9 mouse cellular contexts compared by ENCODE assay signal in genomic region chr8:103938283-103939230, GRCm38 (mm10).
DNase-seq lines count a peak whose midpoint lies in the region; ATAC-seq and TF ChIP-seq lines count a peak whose summit lies in the region.
"Had no signal": no experiment of that assay in that cellular context is flagged by ENCODE, and none has a peak within 500 bp of the region (broad histone marks: within the 10 kb centered on the region; RNA-seq: fewer than 3 reads in every experiment).

No protein-coding gene starts in this region.

- no peak overlapping the region for H3K4me3 ChIP-seq in heart, embryonic 10.5 days
- H3K4me3 ChIP-seq in heart, embryonic 11.5 days (ENCODE audit: low read depth, low read length): no peak overlapping the region
- no peak overlapping the region for H3K4me3 ChIP-seq in stomach, postnatal 0 days (ENCODE audit: low read depth, low read length)

- peak; percentile 30 for DNase-seq in heart, embryonic 10.5 days (ENCODE audit: low spot score)
- peak; percentile 53 for DNase-seq in NIH3T3 (ENCODE audit: low read depth)
- DNase-seq in fibroblast of lung, adult 2 months (ENCODE audit: low read depth): peak; percentile 94
- DNase-seq in left cerebral cortex, postnatal 10 days (ENCODE audit: extremely low spot score in 1 of 2, low spot score in 2 of 2): peak; percentile 39 to 40
- DNase-seq in urinary bladder, postnatal 10 days (ENCODE audit: low spot score): no peak
- DNase-seq in stomach, postnatal 0 days (ENCODE audit: low spot score): no peak
- DNase-seq in ovary, adult 18-20 months (ENCODE audit: low spot score): no peak

- no peak for TF ChIP-seq EP300 in stomach, postnatal 0 days (optimal IDR thresholded peaks at IDR 0.05)

- H3K4me2 ChIP-seq in heart, embryonic 11.5 days: no peak overlapping the region
- H3K4me2 ChIP-seq in stomach, postnatal 0 days (replicated peaks; ENCODE audit: low read depth): no peak overlapping the region

- H3K27me3 ChIP-seq in heart, embryonic 10.5 days (ENCODE audit: insufficient read depth, poor library complexity, severe bottlenecking): no peaks in the 10 kb centered on the region
- no peaks in the 10 kb centered on the region for H3K27me3 ChIP-seq in heart, embryonic 11.5 days (ENCODE audit: control insufficient read depth, insufficient read depth, low read length)
- H3K27me3 ChIP-seq in stomach, postnatal 0 days (ENCODE audit: control insufficient read depth, insufficient read depth, low read length): no peaks in the 10 kb centered on the region

- H3K36me3 ChIP-seq in heart, embryonic 10.5 days: no peaks in the 10 kb centered on the region
- no peaks in the 10 kb centered on the region for H3K36me3 ChIP-seq in heart, embryonic 11.5 days (ENCODE audit: control insufficient read depth, insufficient read depth, low read length)
- H3K36me3 ChIP-seq in stomach, postnatal 0 days (ENCODE audit: control insufficient read depth, insufficient read depth, low read length): no peaks in the 10 kb centered on the region
- H3K36me3 ChIP-seq: G1E had no signal

- intact Hi-C loops in left cerebral cortex, postnatal 10 days (cut with DNase I): no loop called here

- H3K9me3 ChIP-seq in heart, embryonic 10.5 days: no peaks in the 10 kb centered on the region
- no peaks in the 10 kb centered on the region; the same call in 1 of the 2 replicates for H3K9me3 ChIP-seq in heart, embryonic 11.5 days (replicated peaks; ENCODE audit: control insufficient read depth, low read length)
- no peaks in the 10 kb centered on the region for H3K9me3 ChIP-seq in stomach, postnatal 0 days (ENCODE audit: control insufficient read depth, low read length)

- no peak for ATAC-seq in heart, embryonic 11.5 days (replicated peaks; ENCODE audit: insufficient number of reproducible peaks, low FRiP score, low TSS enrichment)
- no peak for ATAC-seq in stomach, postnatal 0 days (ENCODE audit: low FRiP score, low TSS enrichment)

- H3K4me1 ChIP-seq in heart, embryonic 10.5 days: 0 out of 2 replicates have a peak, but pooled peaks cover 7% of the 10 kb centered on the region
- no peaks in the 10 kb centered on the region for H3K4me1 ChIP-seq in heart, embryonic 11.5 days (ENCODE audit: control insufficient read depth, insufficient read depth, low read length)
- H3K4me1 ChIP-seq in stomach, postnatal 0 days (replicated peaks; ENCODE audit: control insufficient read depth, insufficient read depth): no peaks in the 10 kb centered on the region

- no peak for TF ChIP-seq CTCF in stomach, postnatal 0 days (IDR thresholded peaks at IDR 0.05; ENCODE audit: low read depth)

- WGBS in heart, embryonic 10.5 days: 27% methylated on average over 11 of the region's 11 CpGs
- 27% methylated on average over 11 of the region's 11 CpGs for WGBS in heart, embryonic 11.5 days (ENCODE audit: insufficient replicate concordance)
- WGBS in stomach, postnatal 0 days: 34% methylated on average over 11 of the region's 11 CpGs

- no peak overlapping the region for H3K27ac ChIP-seq in heart, embryonic 10.5 days
- H3K27ac ChIP-seq in heart, embryonic 11.5 days (ENCODE audit: low read depth, low read length): no peak overlapping the region
- no peak overlapping the region for H3K27ac ChIP-seq in stomach, postnatal 0 days (replicated peaks)

- no peak overlapping the region for H3K9ac ChIP-seq in heart, embryonic 11.5 days (ENCODE audit: low read depth, low read length)
- no peak overlapping the region for H3K9ac ChIP-seq in stomach, postnatal 0 days (ENCODE audit: low read length)

Comparison
In these comparisons a context has a peak if more than half of its experiments do, and no peak if none do; other contexts are left out.
1. DNase-seq: peak in heart, embryonic 10.5 days (single experiment), NIH3T3 (single experiment), fibroblast of lung, adult 2 months (single experiment) and left cerebral cortex, postnatal 10 days (2 of 2); none in urinary bladder, postnatal 10 days (single experiment), stomach, postnatal 0 days (single experiment) and ovary, adult 18-20 months (single experiment).